In genomic region chr2:173056303-173056881, GRCm38 (mm10) we compare ENCODE assay signal across 15 mouse cellular contexts. TPM values are rescaled to one million over a fixed set of nuclear protein-coding genes. Genes with fewer than 3 reads are reported as not detected.
DNase-seq lines count a peak whose midpoint lies in the region; ATAC-seq and TF ChIP-seq lines count a peak whose summit lies in the region.
"Had no signal": no experiment of that assay in that cellular context is flagged by ENCODE, and none has a peak within 500 bp of the region (broad histone marks: within the 10 kb centered on the region; RNA-seq: fewer than 3 reads in every experiment).

No protein-coding gene starts in this region.

- H3K27me3 ChIP-seq in neural tube, embryonic 11.5 days (ENCODE audit: control insufficient read depth, insufficient read depth, low read length) = no peaks in the 10 kb centered on the region
- H3K27me3 ChIP-seq in neural tube, embryonic 15.5 days (replicated peaks) = no peaks in the 10 kb centered on the region
- H3K27me3 ChIP-seq in stomach, postnatal 0 days (ENCODE audit: control insufficient read depth, insufficient read depth, low read length) = no peaks in the 10 kb centered on the region
- H3K27me3 ChIP-seq: embryonic facial prominence, embryonic 15.5 days; lung, embryonic 15.5 days had no signal

- no peak overlapping the region for H3K4me2 ChIP-seq in neural tube, embryonic 11.5 days (ENCODE audit: low read depth)
- no peak overlapping the region for H3K4me2 ChIP-seq in neural tube, embryonic 15.5 days
- H3K4me2 ChIP-seq in stomach, postnatal 0 days (replicated peaks; ENCODE audit: low read depth) = no peak overlapping the region
- H3K4me2 ChIP-seq: embryonic facial prominence, embryonic 15.5 days; lung, embryonic 15.5 days had no signal

- no peak for DNase-seq in gastrocnemius, adult 2 months
- DNase-seq in gastrocnemius, postnatal 10 days = no peak
- DNase-seq in neural tube, embryonic 11.5 days (ENCODE audit: low spot score) = peak; percentile 6
- no peak for DNase-seq in stomach, postnatal 0 days (ENCODE audit: low spot score)
- DNase-seq in right cerebral cortex, postnatal 25 days = no peak
- DNase-seq in gastrocnemius, adult 8-10 months (ENCODE audit: low spot score in 2 of 2) = no peak
- DNase-seq: adrenal gland, adult 8-10 months; cerebellum, adult 9-10 months; heart, adult 18-20 months; right cerebral cortex, adult 18-20 months had no signal

- no peak for TF ChIP-seq EP300 in stomach, postnatal 0 days (optimal IDR thresholded peaks at IDR 0.05)

- no peak for TF ChIP-seq CTCF in gastrocnemius, adult 2 months (IDR thresholded peaks at IDR 0.05)
- no peak for TF ChIP-seq CTCF in stomach, postnatal 0 days (IDR thresholded peaks at IDR 0.05; ENCODE audit: low read depth)

- H3K9ac ChIP-seq in neural tube, embryonic 11.5 days (ENCODE audit: low read length) = no peak overlapping the region
- H3K9ac ChIP-seq in neural tube, embryonic 15.5 days (replicated peaks) = no peak overlapping the region
- H3K9ac ChIP-seq in stomach, postnatal 0 days (ENCODE audit: low read length) = no peak overlapping the region
- H3K9ac ChIP-seq: embryonic facial prominence, embryonic 15.5 days; lung, embryonic 15.5 days had no signal

- no peaks in the 10 kb centered on the region for H3K36me3 ChIP-seq in neural tube, embryonic 11.5 days (ENCODE audit: control insufficient read depth, insufficient read depth, low read length)
- no peaks in the 10 kb centered on the region for H3K36me3 ChIP-seq in neural tube, embryonic 15.5 days
- no peaks in the 10 kb centered on the region for H3K36me3 ChIP-seq in stomach, postnatal 0 days (ENCODE audit: control insufficient read depth, insufficient read depth, low read length)
- H3K36me3 ChIP-seq: embryonic facial prominence, embryonic 15.5 days; lung, embryonic 15.5 days had no signal

- H3K9me3 ChIP-seq in neural tube, embryonic 11.5 days (ENCODE audit: control insufficient read depth, low read length) = no peaks in the 10 kb centered on the region
- H3K9me3 ChIP-seq in neural tube, embryonic 15.5 days (replicated peaks) = no peaks in the 10 kb centered on the region
- H3K9me3 ChIP-seq in stomach, postnatal 0 days (ENCODE audit: control insufficient read depth, low read length) = no peaks in the 10 kb centered on the region
- H3K9me3 ChIP-seq: embryonic facial prominence, embryonic 15.5 days; lung, embryonic 15.5 days had no signal

- WGBS in neural tube, embryonic 11.5 days = 75% methylated on average over 10 of the region's 10 CpGs
- WGBS in neural tube, embryonic 15.5 days = 72% methylated on average over 10 of the region's 10 CpGs
- 61% methylated on average over 10 of the region's 10 CpGs for WGBS in stomach, postnatal 0 days

- peak overlapping the region; percentile 92 for H3K27ac ChIP-seq in gastrocnemius, adult 2 months
- H3K27ac ChIP-seq in neural tube, embryonic 11.5 days (ENCODE audit: low read depth, low read length) = no peak overlapping the region
- no peak overlapping the region for H3K27ac ChIP-seq in neural tube, embryonic 15.5 days (replicated peaks)
- H3K27ac ChIP-seq in stomach, postnatal 0 days (replicated peaks) = no peak overlapping the region
- H3K27ac ChIP-seq: embryonic facial prominence, embryonic 15.5 days; left cerebral cortex, adult 2 months; lung, embryonic 15.5 days had no signal

- no peak for ATAC-seq in neural tube, embryonic 11.5 days (ENCODE audit: insufficient read depth, low FRiP score, low TSS enrichment)
- no peak for ATAC-seq in neural tube, embryonic 15.5 days (ENCODE audit: low FRiP score)
- peak; percentile 17; the same call in 1 of the 2 replicates for ATAC-seq in common myeloid progenitor, adult 5-6 weeks (replicated peaks; ENCODE audit: low read depth, poor library complexity, severe bottlenecking)
- ATAC-seq in stomach, postnatal 0 days (ENCODE audit: low FRiP score, low TSS enrichment) = peak; percentile 1; the same call in 1 of the 2 replicates

- intact Hi-C loops in gastrocnemius, adult 2 months (cut with DNase I) = no loop called here

- no peak overlapping the region for H3K4me3 ChIP-seq in gastrocnemius, adult 2 months
- H3K4me3 ChIP-seq in neural tube, embryonic 11.5 days (ENCODE audit: low read depth, low read length) = no peak overlapping the region
- H3K4me3 ChIP-seq in neural tube, embryonic 15.5 days (replicated peaks) = no peak overlapping the region
- no peak overlapping the region for H3K4me3 ChIP-seq in stomach, postnatal 0 days (ENCODE audit: low read depth, low read length)
- H3K4me3 ChIP-seq: embryonic facial prominence, embryonic 15.5 days; left cerebral cortex, adult 2 months; lung, embryonic 15.5 days had no signal

- no peaks in the 10 kb centered on the region for H3K4me1 ChIP-seq in neural tube, embryonic 11.5 days (ENCODE audit: control insufficient read depth, insufficient read depth, low read length)
- H3K4me1 ChIP-seq in neural tube, embryonic 15.5 days = no peaks in the 10 kb centered on the region
- H3K4me1 ChIP-seq in stomach, postnatal 0 days (replicated peaks; ENCODE audit: control insufficient read depth, insufficient read depth) = no peaks in the 10 kb centered on the region

RNA-seq across cellular contexts. Expression of gene Rbm38, which starts 36.1 kb away (rescaled TPM):
- 100 to 1,000 TPM; 181 to 246 TPM for total RNA-seq in gastrocnemius, adult 2 months (2021)
- total RNA-seq in gastrocnemius, postnatal 10 days (2021) = 100 to 1,000 TPM; 121 to 129 TPM
- polyA plus RNA-seq in neural tube, embryonic 11.5 days (2014; fragmentation: Nextera tagmentation; extraction: Ambion mirVana) = 73.6 and 74.2 TPM in 2 replicates
- 11.5 and 22.7 TPM in 2 replicates for polyA plus RNA-seq in neural tube, embryonic 15.5 days (2015; fragmentation: Nextera tagmentation; extraction: Ambion mirVana)
- 54.5 and 69.9 TPM in 2 replicates for total RNA-seq in common myeloid progenitor, adult 5-6 weeks (2017)
- 24.9 and 25.4 TPM in 2 replicates for polyA plus RNA-seq in stomach, postnatal 0 days (2015; fragmentation: Nextera tagmentation; extraction: Ambion mirVana)
- 100 to 1,000 TPM; 180 to 208 (median 192) TPM for total RNA-seq in gastrocnemius, adult 8-10 months (2022)

RNA-seq across cellular contexts. Expression of gene Rae1, which starts 56.5 kb away (rescaled TPM):
- 10 to 100 TPM; 12.4 to 14.4 TPM for total RNA-seq in gastrocnemius, adult 2 months (2021)
- 10 to 100 TPM; 27.9 to 31.5 TPM for total RNA-seq in gastrocnemius, postnatal 10 days (2021)
- polyA plus RNA-seq in neural tube, embryonic 11.5 days (2014; fragmentation: Nextera tagmentation; extraction: Ambion mirVana) = 137 and 140 TPM in 2 replicates
- 109 and 117 TPM in 2 replicates for polyA plus RNA-seq in neural tube, embryonic 15.5 days (2015; fragmentation: Nextera tagmentation; extraction: Ambion mirVana)
- 87.9 and 91.3 TPM in 2 replicates for total RNA-seq in common myeloid progenitor, adult 5-6 weeks (2017)
- 66.8 and 68.7 TPM in 2 replicates for polyA plus RNA-seq in stomach, postnatal 0 days (2015; fragmentation: Nextera tagmentation; extraction: Ambion mirVana)
- total RNA-seq in gastrocnemius, adult 8-10 months (2022) = 10 to 100 TPM in 3 of 4 experiments, 1 to 10 TPM in 1; 8.5 to 11.1 (median 11.0) TPM

Comparison
In these comparisons a context has a peak if more than half of its experiments do, and no peak if none do; other contexts are left out.
1. ATAC-seq: peak in common myeloid progenitor, adult 5-6 weeks (single experiment) and stomach, postnatal 0 days (single experiment); none in neural tube, embryonic 11.5 days (single experiment) and neural tube, embryonic 15.5 days (single experiment).